Mouse (Mus musculus): ENCODE data around the gene Zswim8.

The Zswim8 gene

GRCm38 (mm10) chr14:20707201-20708190, at the start of gene Zswim8:
TSS of gene Zswim8 (plus strand) at chr14:20707552.
- DNase-seq (ENCODE audit: low read depth, low spot score) = peak; percentile 97

GRCm38 (mm10) chr14:20658326-20658725, 49.0 kb upstream of the Zswim8 start:
- DNase-seq (ENCODE audit: low read depth, low spot score) = peak; percentile 74

- no peak for DNase-seq (ENCODE audit: low read depth, low spot score)
Measured at GRCm38 (mm10) chr14:20658902-20659301, 48.5 kb upstream of the Zswim8 start.

GRCm38 (mm10) chr14:20659687-20660086, 47.7 kb upstream of the Zswim8 start:
- no peak for DNase-seq (ENCODE audit: low read depth, low spot score)

GRCm38 (mm10) chr14:20660827-20661660, 46.3 kb upstream of the Zswim8 start:
- DNase-seq (ENCODE audit: low read depth, low spot score) = peak; percentile 99

- DNase-seq (ENCODE audit: low read depth, low spot score) = peak; percentile 38
Measured at GRCm38 (mm10) chr14:20661661-20662331, 45.6 kb upstream of the Zswim8 start.

GRCm38 (mm10) chr14:20662740-20663139, 44.6 kb upstream of the Zswim8 start:
- no peak for DNase-seq (ENCODE audit: low read depth, low spot score)

GRCm38 (mm10) chr14:20663601-20664000, 43.8 kb upstream of the Zswim8 start:
- DNase-seq (ENCODE audit: low read depth, low spot score) = no peak

- DNase-seq (ENCODE audit: low read depth, low spot score) = no peak
Measured at GRCm38 (mm10) chr14:20664436-20664835, 42.9 kb upstream of the Zswim8 start.

- no peak for DNase-seq (ENCODE audit: low read depth, low spot score)
Measured at GRCm38 (mm10) chr14:20667469-20667868, 39.9 kb upstream of the Zswim8 start.

GRCm38 (mm10) chr14:20668154-20668810, 39.1 kb upstream of the Zswim8 start, which contains the start of gene Synpo2l:
TSS of gene Synpo2l (minus strand) at chr14:20668354.
- no peak for DNase-seq (ENCODE audit: low read depth, low spot score)

- DNase-seq (ENCODE audit: low read depth, low spot score) = peak; percentile 24
Measured at GRCm38 (mm10) chr14:20672990-20673389, 34.4 kb upstream of the Zswim8 start.

- DNase-seq (ENCODE audit: low read depth, low spot score) = no peak
Measured at GRCm38 (mm10) chr14:20673735-20674063, 33.7 kb upstream of the Zswim8 start.

- peak; percentile 100 for DNase-seq (ENCODE audit: low read depth, low spot score)
Measured at GRCm38 (mm10) chr14:20674064-20674833, 33.1 kb upstream of the Zswim8 start, which contains the start of gene Sec24c. TSS of gene Sec24c (plus strand) at chr14:20674308.

- no peak for DNase-seq (ENCODE audit: low read depth, low spot score)
Measured at GRCm38 (mm10) chr14:20677906-20678305, 29.4 kb upstream of the Zswim8 start.

GRCm38 (mm10) chr14:20681742-20682141, 25.6 kb upstream of the Zswim8 start:
- DNase-seq (ENCODE audit: low read depth, low spot score) = no peak

GRCm38 (mm10) chr14:20682498-20682897, 24.9 kb upstream of the Zswim8 start:
- no peak for DNase-seq (ENCODE audit: low read depth, low spot score)

GRCm38 (mm10) chr14:20686576-20686975, 20.8 kb upstream of the Zswim8 start:
- peak; percentile 88 for DNase-seq (ENCODE audit: low read depth, low spot score)

- DNase-seq (ENCODE audit: low read depth, low spot score) = no peak
Measured at GRCm38 (mm10) chr14:20689009-20689408, 18.3 kb upstream of the Zswim8 start.

GRCm38 (mm10) chr14:20691772-20692171, 15.6 kb upstream of the Zswim8 start:
- no peak for DNase-seq (ENCODE audit: low read depth, low spot score)

All from brain, adult 2 months (tissue).